Mouse (Mus musculus) testis, adult 2 months (tissue): Measurements from ENCODE around the gene Plbd2.

Experiments
- CTCF ChIP-seq: fragments of 200-500 bp; IDR thresholded peaks from 2 replicates; pipeline ENCODE4 v1.5.1; 2012; ENCODE audit warnings: low read depth, mild to moderate bottlenecking, inconsistent platforms, low read length, moderate library complexity; ENCODE audit not compliant: control insufficient read depth, insufficient read depth, insufficient replicate concordance
- POLR2A ChIP-seq: fragments of 200-500 bp; IDR thresholded peaks from 2 replicates; pipeline ENCODE4 v1.6.1; 2012; ENCODE audit warnings: low read depth, mild to moderate bottlenecking, inconsistent platforms, low read length, moderate library complexity; ENCODE audit not compliant: control insufficient read depth

- TF ChIP-seq CTCF (no peak), POLR2A (no peak)
Observed at GRCm38 (mm10) chr5:120495064-120495702, 8.2 kb downstream of the Plbd2 start.
